Mouse (Mus musculus) heart, embryonic 12.5 days (tissue): ENCODE results near the gene Cradd. TPM values are rescaled to one million over a fixed set of nuclear protein-coding genes. Genes with fewer than 3 reads are reported as not detected.

ENCODE experiments used
- ATAC-seq: fragments of 200-750 bp; cut with Nextera tagmentation; 2 replicates; pipeline ENCODE4 v1.8.0; 2017; ENCODE audit warnings: moderate TSS enrichment, moderate library complexity; ENCODE audit not compliant: insufficient number of reproducible peaks, low FRiP score
- H3K27ac ChIP-seq: fragments of 300-500 bp; sonication (generic); 2 replicates; pipeline ENCODE4 v1.5.1; 2016; ENCODE audit warnings: mild to moderate bottlenecking, moderate library complexity; ENCODE audit not compliant: poor library complexity, severe bottlenecking
- H3K27me3 ChIP-seq: fragments of 300-500 bp; sonication (generic); replicated peaks from 2 replicates; pipeline ENCODE4 v1.6.1; 2016; ENCODE audit warnings: mild to moderate bottlenecking, moderate library complexity
- H3K36me3 ChIP-seq: fragments of 300-500 bp; sonication (generic); 2 replicates; pipeline ENCODE4 v1.6.1; 2016; ENCODE audit warnings: mild to moderate bottlenecking, moderate library complexity
- H3K4me1 ChIP-seq: fragments of 300-500 bp; sonication (generic); replicated peaks from 2 replicates; pipeline ENCODE4 v1.6.1; 2016; ENCODE audit warnings: mild to moderate bottlenecking
- H3K4me2 ChIP-seq: fragments of 300-500 bp; sonication (generic); 2 replicates; pipeline ENCODE4 v1.6.1; 2016; ENCODE audit warnings: mild to moderate bottlenecking, moderate library complexity
- H3K4me3 ChIP-seq: fragments of 300-500 bp; sonication (generic); 2 replicates; pipeline ENCODE4 v1.5.1; 2016; ENCODE audit warnings: mild to moderate bottlenecking
- H3K9ac ChIP-seq: fragments of 300-500 bp; sonication (generic); 2 replicates; pipeline ENCODE4 v1.6.1; 2016; ENCODE audit warnings: mild to moderate bottlenecking, moderate library complexity
- H3K9me3 ChIP-seq: fragments of 300-500 bp; sonication (generic); replicated peaks from 2 replicates; pipeline ENCODE4 v1.6.1; 2016; ENCODE audit warnings: mild to moderate bottlenecking, moderate library complexity
- WGBS: fragments of 180-500 bp; shearing (Covaris S2); methylation state at CpG from one replicate; pipeline ENCODE4 v1.1.7; 2016; 5-methylcytosine and 5-hydroxymethylcytosine counted together
- polyA plus RNA-seq: library from polyadenylated mRNA; unstranded; fragments of >200 nt; fragmentation: Nextera tagmentation; extraction: Ambion mirVana; gene quantifications from 2 replicates; pipeline ENCODE4 v1.2.1, GENCODE M21; 2016

The Cradd gene
- polyA plus RNA-seq, 1 experiment from 2014 or later: 8.0 TPM

DNA sequence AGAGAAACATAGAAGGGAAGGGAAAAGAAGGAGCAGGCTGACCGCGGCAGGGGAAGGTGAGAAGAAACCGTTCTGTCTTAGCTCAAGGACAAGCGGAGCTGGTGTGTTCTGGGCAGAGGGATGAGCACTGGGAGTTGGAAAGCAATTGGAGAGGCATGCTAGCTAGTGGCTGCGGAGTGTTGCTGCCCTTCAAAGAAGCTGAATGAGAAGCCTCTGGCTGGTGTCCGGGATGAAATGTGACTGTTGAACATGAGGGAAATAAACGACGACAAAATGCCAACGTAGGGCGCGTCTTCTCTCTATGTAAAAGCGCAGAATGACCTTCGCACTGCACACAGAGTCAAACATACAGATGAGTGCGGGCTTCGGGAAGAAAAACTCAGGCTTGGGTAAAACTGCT is 108.6 kb downstream of the Cradd start:
- Histone ChIP-seq H3K4me2 (no peak overlapping the region), H3K27ac (no peak overlapping the region), H3K9me3 (no peaks in the 10 kb centered on the region), H3K36me3 (no peaks in the 10 kb centered on the region), H3K27me3 (peaks cover 29% of the 10 kb centered on the region), H3K4me1 (peaks cover 27% of the 10 kb centered on the region), H3K9ac (no peak overlapping the region), H3K4me3 (no peak overlapping the region)
- no peak for ATAC-seq
- WGBS: 85% methylated on average over 15 of the region's 15 CpGs

GRCm38 (mm10) chr10:95213820-95214219 is 110.1 kb downstream of the Cradd start:
- WGBS: 75% methylated on average over 9 of the region's 9 CpGs
- no peak overlapping the region for H3K27ac ChIP-seq
- H3K36me3 ChIP-seq: no peaks in the 10 kb centered on the region
- no peak overlapping the region for H3K4me3 ChIP-seq
- no peak for ATAC-seq
- H3K4me1 ChIP-seq: peaks cover 26% of the 10 kb centered on the region
- no peak overlapping the region for H3K4me2 ChIP-seq
- no peaks in the 10 kb centered on the region for H3K9me3 ChIP-seq
- peaks cover 29% of the 10 kb centered on the region for H3K27me3 ChIP-seq
- H3K9ac ChIP-seq: no peak overlapping the region

GRCm38 (mm10) chr10:95213311-95213710 is 110.6 kb downstream of the Cradd start:
- WGBS: 48% methylated on average over 8 of the region's 8 CpGs
- Histone ChIP-seq H3K27me3 (peaks cover 34% of the 10 kb centered on the region), H3K9ac (no peak overlapping the region; the same call in 1 of the 2 replicates), H3K4me1 (peaks cover 23% of the 10 kb centered on the region), H3K4me2 (peak overlapping the region; percentile 35), H3K9me3 (no peaks in the 10 kb centered on the region), H3K36me3 (no peaks in the 10 kb centered on the region), H3K4me3 (no peak overlapping the region), H3K27ac (no peak overlapping the region)
- no peak for ATAC-seq

GRCm38 (mm10) chr10:95211660-95212059 is 112.3 kb downstream of the Cradd start:
- Histone ChIP-seq H3K4me2 (no peak overlapping the region), H3K9me3 (no peaks in the 10 kb centered on the region), H3K4me1 (peaks cover 20% of the 10 kb centered on the region), H3K27ac (no peak overlapping the region), H3K27me3 (peaks cover 34% of the 10 kb centered on the region), H3K9ac (no peak overlapping the region), H3K36me3 (no peaks in the 10 kb centered on the region), H3K4me3 (no peak overlapping the region)
- 81% methylated on average over 8 of the region's 8 CpGs for WGBS
- no peak for ATAC-seq

GRCm38 (mm10) chr10:95210664-95211372 is 113.1 kb downstream of the Cradd start:
- no peaks in the 10 kb centered on the region for H3K36me3 ChIP-seq
- 78% methylated on average over 7 of the region's 7 CpGs for WGBS
- H3K9me3 ChIP-seq: no peaks in the 10 kb centered on the region
- no peak overlapping the region for H3K27ac ChIP-seq
- peaks cover 20% of the 10 kb centered on the region for H3K4me1 ChIP-seq
- H3K4me2 ChIP-seq: no peak overlapping the region
- ATAC-seq: no peak
- no peak overlapping the region for H3K9ac ChIP-seq
- no peak overlapping the region for H3K4me3 ChIP-seq
- peaks cover 30% of the 10 kb centered on the region for H3K27me3 ChIP-seq

GRCm38 (mm10) chr10:95210167-95210566 is 113.8 kb downstream of the Cradd start:
- 74% methylated on average over 4 of the region's 4 CpGs for WGBS
- ATAC-seq: no peak
- peaks cover 20% of the 10 kb centered on the region for H3K4me1 ChIP-seq

DNA sequence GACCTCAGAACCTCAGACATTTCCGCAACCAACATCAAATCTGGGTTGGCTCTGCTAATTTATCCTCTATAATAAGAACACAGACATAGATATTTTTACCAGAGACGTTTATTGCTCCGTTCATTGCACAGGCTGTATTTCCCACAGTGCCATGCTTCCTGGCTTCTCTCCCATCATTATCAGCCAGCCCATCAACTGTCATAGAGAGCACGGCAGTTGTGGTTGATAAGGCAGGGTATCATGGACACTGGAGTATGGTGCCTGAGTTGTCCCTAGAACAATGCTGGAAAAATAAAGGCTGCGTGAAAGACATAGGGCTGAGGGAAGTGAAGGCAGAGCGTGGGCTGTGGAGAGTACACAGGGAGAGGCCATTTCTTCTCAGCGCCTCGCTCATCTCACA is 116.5 kb downstream of the Cradd start:
- Histone ChIP-seq H3K4me1 (peaks cover 5% of the 10 kb centered on the region), H3K9me3 (no peaks in the 10 kb centered on the region), H3K27ac (no peak overlapping the region), H3K36me3 (no peaks in the 10 kb centered on the region), H3K9ac (no peak overlapping the region), H3K27me3 (peaks cover 13% of the 10 kb centered on the region), H3K4me3 (no peak overlapping the region), H3K4me2 (no peak overlapping the region)
- 82% methylated on average over 8 of the region's 8 CpGs for WGBS
- ATAC-seq: no peak

More at GRCm38 (mm10) chr10:95210167-95210566, 113.8 kb downstream of the Cradd start:
- no peak overlapping the region for H3K27ac ChIP-seq
- no peaks in the 10 kb centered on the region for H3K9me3 ChIP-seq
- H3K4me3 ChIP-seq: no peak overlapping the region
- H3K36me3 ChIP-seq: no peaks in the 10 kb centered on the region
- no peak overlapping the region for H3K9ac ChIP-seq
- H3K27me3 ChIP-seq: peaks cover 24% of the 10 kb centered on the region
- no peak overlapping the region for H3K4me2 ChIP-seq

DNA sequence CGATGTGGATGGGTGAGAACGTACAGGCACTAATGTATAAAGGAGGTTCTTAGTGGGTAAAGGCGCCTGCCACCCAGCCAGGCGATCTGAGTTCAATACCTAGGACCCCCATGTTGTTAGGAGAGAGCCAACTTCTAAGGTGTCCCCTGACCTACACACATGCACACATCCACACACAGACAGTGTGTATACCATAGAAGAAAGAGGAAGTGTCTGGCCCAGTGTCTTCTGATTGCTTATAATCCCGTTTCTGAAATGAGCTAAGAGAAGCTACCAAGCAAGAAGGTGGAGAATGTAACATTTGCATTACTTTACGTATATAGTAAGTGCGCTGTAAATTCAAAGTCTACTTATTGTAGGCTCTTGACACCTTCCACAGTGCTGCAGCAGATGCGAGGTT is 122.4 kb downstream of the Cradd start:
- H3K9ac ChIP-seq: no peak overlapping the region
- H3K27ac ChIP-seq: no peak overlapping the region
- no peaks in the 10 kb centered on the region for H3K36me3 ChIP-seq
- H3K4me3 ChIP-seq: no peak overlapping the region
- peaks cover 24% of the 10 kb centered on the region for H3K4me1 ChIP-seq
- WGBS: 86% methylated on average over 8 of the region's 8 CpGs
- no peak for ATAC-seq
- no peak overlapping the region for H3K4me2 ChIP-seq
- no peaks in the 10 kb centered on the region for H3K27me3 ChIP-seq
- H3K9me3 ChIP-seq: no peaks in the 10 kb centered on the region

DNA sequence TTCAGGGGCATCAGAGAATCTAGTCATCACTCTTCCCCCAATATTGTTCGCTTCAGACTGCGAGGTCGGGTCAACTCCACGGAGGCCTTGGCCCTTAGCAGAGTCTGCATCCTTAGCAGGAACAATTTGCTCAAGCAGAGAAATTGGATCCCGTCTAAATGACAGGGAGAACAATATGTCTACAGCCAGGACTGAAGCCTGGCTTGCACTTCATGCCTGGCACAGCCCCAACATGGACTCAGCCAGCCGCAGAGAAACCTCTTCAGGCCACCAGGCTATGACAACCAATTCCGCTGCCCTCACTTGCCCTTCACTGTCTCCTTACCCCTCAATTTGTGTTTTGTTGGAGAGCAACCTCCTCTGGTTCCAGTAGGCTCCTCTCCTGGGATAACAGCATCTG is 123.6 kb downstream of the Cradd start:
- no peak overlapping the region for H3K9ac ChIP-seq
- no peaks in the 10 kb centered on the region for H3K9me3 ChIP-seq
- H3K4me3 ChIP-seq: no peak overlapping the region
- H3K36me3 ChIP-seq: no peaks in the 10 kb centered on the region
- no peak overlapping the region for H3K4me2 ChIP-seq
- ATAC-seq: no peak
- WGBS: 68% methylated on average over 7 of the region's 7 CpGs
- H3K27me3 ChIP-seq: no peaks in the 10 kb centered on the region
- no peak overlapping the region for H3K27ac ChIP-seq
- peaks cover 24% of the 10 kb centered on the region for H3K4me1 ChIP-seq

- WGBS: 69% methylated on average over 11 of the region's 11 CpGs
- no peak for ATAC-seq
- no peak overlapping the region for H3K27ac ChIP-seq
Measured at GRCm38 (mm10) chr10:95199541-95200269, 124.2 kb downstream of the Cradd start.

DNA sequence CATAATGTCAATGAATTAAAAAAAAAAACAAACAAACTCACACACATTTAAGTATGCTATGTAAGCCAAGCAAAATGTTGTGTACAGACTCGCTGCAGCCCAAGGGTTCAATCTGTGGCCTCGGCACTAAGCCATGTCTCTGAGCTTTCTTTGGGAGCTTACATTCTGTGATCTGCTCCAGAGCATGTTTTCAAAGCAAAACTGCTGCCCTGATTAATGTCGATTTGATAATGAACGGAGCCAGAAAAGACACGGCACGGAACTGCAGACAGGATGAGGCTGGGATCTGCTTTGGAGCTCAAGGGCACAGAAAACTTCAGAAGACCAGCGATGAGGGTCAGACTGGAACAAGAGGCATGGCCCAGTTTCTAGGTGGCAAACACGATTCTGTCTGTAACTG is 126.6 kb downstream of the Cradd start:
- H3K27ac ChIP-seq: no peak overlapping the region
- WGBS: 58% methylated on average over 8 of the region's 8 CpGs
- H3K4me1 ChIP-seq: peaks cover 33% of the 10 kb centered on the region

More at GRCm38 (mm10) chr10:95199541-95200269, 124.2 kb downstream of the Cradd start:
- no peak overlapping the region for H3K4me2 ChIP-seq
- no peaks in the 10 kb centered on the region for H3K9me3 ChIP-seq
- H3K4me3 ChIP-seq: no peak overlapping the region
- no peaks in the 10 kb centered on the region for H3K36me3 ChIP-seq
- H3K27me3 ChIP-seq: no peaks in the 10 kb centered on the region
- no peak overlapping the region for H3K9ac ChIP-seq
- H3K4me1 ChIP-seq: peaks cover 24% of the 10 kb centered on the region

More for the DNA sequence above, 126.6 kb downstream of the Cradd start:
- no peaks in the 10 kb centered on the region for H3K36me3 ChIP-seq
- H3K4me2 ChIP-seq: no peak overlapping the region
- no peaks in the 10 kb centered on the region for H3K27me3 ChIP-seq
- no peak overlapping the region for H3K9ac ChIP-seq
- no peaks in the 10 kb centered on the region for H3K9me3 ChIP-seq
- no peak for ATAC-seq
- no peak overlapping the region for H3K4me3 ChIP-seq
